Mouse (Mus musculus): ENCODE results near the gene Ttc25.

DNA sequence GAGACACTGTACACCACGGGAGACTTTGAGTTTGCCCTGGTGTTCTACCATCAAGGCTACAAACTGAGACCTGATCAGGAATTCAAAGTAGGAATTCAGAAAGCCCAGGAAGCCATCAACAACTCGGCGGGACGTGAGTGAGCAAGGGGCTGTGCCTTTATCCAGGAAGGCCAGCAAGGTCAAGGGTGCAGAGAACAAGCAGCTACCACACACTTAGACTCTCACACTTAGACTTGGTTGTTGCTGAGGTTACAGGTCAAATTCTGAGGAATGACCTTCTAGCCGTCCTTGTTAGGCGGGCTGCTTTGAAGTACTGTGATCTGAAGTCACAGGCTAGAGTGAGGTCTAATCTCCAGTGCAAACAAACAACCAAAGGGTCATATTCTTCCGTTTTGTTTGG is 14.1 kb downstream of the Ttc25 start:
- TF ChIP-seq CTCF (IDR thresholded peaks at IDR 0.05; ENCODE audit: insufficient read depth, low read depth, low read length) (no peak), POLR2A (IDR thresholded peaks at IDR 0.05; ENCODE audit: insufficient read depth, low read depth, low read length) (no peak)

Measured in olfactory bulb, adult 2 months (tissue).